Mouse (Mus musculus) megakaryocyte progenitor cell, adult 5-6 weeks (primary cell): Measurements from ENCODE around the gene Nop2. TPM values are rescaled to one million over a fixed set of nuclear protein-coding genes. Genes with fewer than 3 reads are reported as not detected.

Experiments
- ATAC-seq: replicated peaks from 2 replicates; pipeline ENCODE4 v1.8.0; 2016; ENCODE audit warnings: mild to moderate bottlenecking, moderate TSS enrichment, inconsistent platforms; ENCODE audit not compliant: poor library complexity
- total RNA-seq, 2 experiments: library from RNA; stranded (forward) in 1 of 2; stranded (reverse) in 1 of 2; fragments of 157-497, 149-512 nt in 1 of 2; fragments of 200-1000 nt in 1 of 2; gene quantifications; 2 replicates each; pipeline versions ENCODE4 v1.2.3 to v1.2.4; 2015 to 2017

The Nop2 gene
- total RNA-seq, 2 experiments from 2014 or later = 42.8 to 83.8 TPM

DNA sequence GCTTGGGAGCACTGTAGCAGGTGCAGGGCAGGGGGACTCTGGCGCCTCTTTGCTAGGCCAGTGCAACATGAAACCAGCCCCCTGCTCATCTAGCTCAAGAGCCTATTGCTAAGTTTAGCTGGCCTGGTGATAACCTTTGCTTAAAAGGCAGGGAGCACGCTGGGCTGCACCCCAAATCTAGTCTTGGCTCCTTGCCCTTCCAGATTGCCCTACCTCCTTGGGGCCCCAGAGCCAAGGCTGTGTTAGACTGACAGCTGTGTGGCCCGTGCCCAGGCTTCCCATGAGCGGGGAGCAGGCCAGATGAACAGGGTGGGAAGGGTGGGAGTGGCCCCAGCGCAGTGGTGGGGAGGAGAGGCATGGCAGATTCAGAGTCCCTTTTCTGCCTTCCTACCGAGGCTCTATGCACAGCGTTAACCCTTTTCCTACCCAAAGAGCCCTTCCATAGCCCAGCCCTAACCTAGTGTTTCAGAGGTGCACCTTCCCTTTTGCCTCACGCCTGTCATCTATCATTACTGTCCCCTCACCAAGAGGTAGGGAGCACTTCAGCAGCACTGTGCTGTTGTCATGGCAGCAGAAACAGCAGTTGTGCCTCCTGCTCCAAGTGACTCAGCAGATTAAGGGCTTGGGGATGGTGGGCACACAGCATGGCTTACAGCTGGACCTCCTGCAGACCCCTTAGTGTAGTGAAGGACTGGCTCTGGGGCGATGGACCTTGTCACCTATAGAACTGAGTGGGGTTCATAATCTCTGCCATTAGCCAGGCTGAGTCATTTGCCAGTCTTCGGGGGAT lies 35.3 kb downstream of the Nop2 start:
- ATAC-seq = 0 out of 2 replicates have a peak, but pooled peaks have one; percentile 3

DNA sequence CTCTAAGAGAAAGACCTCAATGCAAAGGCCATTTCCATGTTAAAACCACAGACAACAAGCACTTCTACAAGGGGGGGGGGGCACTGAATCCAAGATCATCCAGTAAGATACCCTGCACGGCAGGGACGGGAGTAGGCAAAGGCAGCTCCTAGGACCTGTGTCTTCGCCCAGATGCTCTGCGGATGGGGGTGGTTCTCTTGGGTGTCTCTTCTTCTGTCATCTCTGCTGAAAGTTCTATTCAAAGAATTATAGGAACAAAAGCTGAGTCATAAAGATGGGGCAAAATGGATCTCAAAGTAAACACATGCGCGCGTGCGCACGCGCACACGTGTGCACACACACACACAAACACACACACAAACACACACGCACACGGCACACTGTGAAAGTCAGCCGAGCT lies 36.4 kb downstream of the Nop2 start:
- ATAC-seq = no peak

DNA sequence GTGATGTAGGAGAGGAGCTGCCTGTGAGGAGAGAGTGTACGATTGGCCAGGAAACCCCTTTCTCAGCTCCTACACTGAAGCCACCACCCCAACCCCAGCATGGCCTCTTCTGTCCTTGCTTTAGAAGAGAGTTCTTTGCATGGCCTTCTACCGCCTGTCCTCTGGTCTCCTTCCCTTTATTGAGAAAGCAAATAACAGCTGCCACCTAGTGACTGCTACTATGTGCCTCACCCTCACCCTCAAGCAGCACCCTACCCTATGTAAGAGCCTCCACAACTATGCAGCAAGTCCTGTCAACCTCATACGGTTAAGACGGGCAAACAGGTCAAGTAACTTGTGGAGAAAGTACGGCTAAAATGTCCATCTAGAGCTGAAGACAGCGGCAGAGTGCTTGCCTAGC lies 38.5 kb downstream of the Nop2 start:
- ATAC-seq = no peak

DNA sequence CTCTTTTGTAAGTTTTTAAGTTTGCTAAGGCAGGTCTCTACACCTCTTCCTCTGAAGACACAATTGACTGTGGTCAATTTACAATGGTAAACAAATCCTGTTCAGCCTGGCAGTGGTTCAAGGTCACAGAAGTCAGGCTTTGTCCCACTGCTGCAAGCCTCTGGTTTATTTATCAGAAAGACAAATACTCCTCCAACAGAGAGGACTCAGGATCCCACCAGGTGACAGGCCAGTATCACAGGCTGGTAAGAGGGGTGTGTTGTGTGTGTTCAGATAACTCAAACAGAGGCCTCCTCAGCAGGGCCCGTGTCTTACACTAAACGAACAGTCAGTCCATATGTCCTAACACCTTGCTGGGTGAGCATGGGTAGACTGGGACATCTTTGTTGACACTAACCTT lies 40.8 kb downstream of the Nop2 start:
- ATAC-seq = no peak

DNA sequence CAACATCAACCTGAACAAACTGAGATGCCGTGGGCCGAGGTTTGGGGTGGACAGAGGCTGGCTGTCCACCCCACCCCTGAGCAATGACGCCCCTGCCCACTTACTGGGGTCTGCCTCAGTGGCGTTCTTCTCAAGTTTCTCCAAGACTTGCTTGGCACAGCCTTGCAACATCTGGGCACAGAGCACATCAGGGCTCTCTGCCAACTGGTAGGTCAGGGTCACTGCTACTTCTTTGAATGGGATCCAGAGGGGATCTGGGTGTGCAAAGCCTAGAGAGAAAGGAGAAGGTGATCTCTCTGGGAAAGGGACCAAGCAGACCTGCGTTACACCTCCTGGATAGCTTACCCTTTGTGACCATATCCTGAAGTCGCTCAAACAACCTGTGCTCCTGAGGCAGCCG lies 41.5 kb downstream of the Nop2 start:
- ATAC-seq = no peak

DNA sequence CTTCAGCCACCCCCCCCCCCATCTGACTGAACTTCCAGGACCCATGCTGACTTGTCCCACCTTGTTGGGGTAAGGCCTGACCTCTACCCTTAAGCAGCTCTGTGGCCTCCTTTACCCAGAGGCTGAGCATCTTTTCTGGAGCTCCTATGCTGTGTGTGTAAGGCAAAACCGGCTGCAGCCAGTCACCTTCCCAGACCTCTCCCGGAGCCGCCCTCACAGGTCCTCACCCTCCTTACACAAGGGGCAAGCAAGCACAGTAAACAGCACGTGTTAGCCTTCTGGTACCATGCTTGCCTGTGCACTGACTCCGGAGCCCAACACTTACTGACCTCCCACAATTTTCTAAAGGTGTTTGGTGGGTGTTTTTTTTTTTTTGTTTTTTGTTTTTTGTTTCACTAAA lies 43.8 kb downstream of the Nop2 start:
- no peak for ATAC-seq

DNA sequence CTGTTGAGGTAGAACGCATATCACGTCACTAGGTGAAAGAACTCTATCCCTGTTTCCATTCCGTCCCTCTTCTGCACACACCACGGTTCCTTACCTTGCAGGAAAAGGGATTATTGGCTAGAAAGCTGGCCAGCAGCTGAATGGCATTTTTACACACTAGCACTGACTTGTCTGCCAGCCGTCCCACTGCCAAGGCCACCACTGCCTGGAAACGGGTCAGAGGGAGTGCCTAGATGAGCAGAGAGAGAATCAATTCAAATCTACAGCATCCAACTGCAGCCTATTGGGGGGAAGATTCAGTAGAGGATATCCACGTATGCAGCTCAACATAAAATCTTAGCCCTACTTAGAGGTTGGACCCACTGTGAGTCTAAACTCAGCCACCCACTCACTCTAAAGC lies 47.9 kb downstream of the Nop2 start:
- no peak for ATAC-seq

DNA sequence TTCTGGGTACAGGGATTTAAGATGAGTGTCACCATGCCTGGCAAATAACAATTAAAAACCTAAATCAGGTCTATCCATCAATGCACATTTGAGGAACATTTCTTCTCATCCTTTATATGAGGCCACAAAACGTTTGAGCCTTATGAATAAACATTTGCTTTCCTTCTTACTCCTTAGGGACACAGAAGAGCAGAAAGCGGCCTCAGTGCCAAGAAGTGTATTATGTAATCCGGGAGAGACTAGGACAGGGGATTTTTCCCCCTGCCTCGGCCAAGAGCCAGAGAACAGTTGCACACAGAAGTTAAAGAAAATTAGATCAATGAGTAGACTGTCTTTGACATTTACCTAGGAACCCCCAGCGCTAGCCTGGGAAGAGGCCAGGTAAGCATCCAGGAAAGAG lies 50.4 kb downstream of the Nop2 start:
- no peak for ATAC-seq

DNA sequence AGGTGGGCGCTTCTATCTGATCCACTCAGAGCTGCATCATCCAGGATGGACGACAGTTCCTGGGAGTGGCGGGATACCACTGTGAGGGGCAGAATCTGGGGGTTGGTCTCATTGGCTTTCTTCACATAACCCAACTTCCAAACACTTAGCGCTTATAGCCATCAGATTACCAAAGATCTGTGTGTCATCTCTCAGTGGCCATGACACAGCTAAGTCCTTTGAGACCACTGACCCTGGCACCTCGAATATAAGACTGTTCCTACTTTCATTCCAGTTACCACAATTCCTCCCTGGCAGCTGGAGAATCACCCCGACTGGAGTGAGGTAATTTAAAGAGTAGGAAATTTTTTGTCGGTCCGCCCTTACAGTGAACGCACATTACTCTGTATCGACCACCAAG lies 54.5 kb downstream of the Nop2 start:
- ATAC-seq = no peak

DNA sequence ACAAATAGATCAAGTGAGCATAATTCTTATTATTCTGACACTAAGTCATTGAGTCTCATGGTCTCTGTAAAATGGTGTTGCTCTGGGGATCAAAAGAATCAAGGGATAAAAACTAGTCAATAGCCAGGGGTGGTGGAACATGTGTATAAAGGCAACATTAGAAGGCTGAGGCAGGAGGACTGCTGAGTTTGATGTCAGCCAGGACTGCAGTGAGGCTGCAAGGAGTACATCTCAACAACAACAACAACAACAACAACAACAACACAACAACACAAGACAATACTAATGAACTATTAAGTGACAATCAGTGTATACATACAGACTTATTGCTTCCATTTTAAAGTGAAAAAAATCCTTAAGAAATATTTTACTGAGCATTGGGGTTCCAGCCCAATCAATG lies 59.1 kb downstream of the Nop2 start:
- no peak for ATAC-seq

DNA sequence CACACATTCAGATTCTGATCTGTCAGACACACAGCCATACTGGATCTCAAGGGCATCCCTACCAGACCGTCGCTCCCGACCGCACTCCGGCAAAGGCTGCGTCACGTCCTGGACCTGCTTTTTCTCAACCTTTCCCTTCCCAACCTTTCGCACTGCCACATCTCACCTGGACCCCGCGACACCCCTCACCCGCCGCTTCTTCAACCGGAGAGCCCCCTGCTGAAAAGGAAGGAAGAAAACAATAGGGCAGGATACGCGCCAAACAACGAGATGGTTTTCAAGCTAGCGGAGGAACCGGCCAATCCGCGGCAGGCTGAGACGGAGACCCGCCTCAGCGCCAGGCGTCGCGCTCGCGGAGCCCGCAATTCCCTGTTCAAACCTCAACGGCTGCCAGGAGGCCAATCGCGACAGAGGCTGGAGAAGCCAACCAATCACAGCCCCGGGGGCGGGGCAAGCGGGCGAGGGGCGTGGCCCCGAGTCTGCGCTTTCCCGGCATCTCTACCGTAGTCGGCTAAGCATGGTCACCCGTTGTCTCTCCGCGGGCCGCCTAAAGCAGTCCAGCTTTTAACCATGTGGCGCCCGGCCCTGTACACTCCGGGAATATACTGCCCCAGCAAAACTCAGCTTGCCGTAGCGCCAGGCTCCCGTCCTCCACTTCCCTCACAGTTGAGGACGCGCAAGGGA lies 59.8 kb downstream of the Nop2 start, which contains the start of the genes Ncapd2 and Mrpl51:
Gene Ncapd2, minus strand, starts transcription at position 370 of the 684 bp plus-strand sequence.
Gene Mrpl51, plus strand, starts transcription at position 470 of the 684 bp plus-strand sequence.
- ATAC-seq = peak; percentile 89

DNA sequence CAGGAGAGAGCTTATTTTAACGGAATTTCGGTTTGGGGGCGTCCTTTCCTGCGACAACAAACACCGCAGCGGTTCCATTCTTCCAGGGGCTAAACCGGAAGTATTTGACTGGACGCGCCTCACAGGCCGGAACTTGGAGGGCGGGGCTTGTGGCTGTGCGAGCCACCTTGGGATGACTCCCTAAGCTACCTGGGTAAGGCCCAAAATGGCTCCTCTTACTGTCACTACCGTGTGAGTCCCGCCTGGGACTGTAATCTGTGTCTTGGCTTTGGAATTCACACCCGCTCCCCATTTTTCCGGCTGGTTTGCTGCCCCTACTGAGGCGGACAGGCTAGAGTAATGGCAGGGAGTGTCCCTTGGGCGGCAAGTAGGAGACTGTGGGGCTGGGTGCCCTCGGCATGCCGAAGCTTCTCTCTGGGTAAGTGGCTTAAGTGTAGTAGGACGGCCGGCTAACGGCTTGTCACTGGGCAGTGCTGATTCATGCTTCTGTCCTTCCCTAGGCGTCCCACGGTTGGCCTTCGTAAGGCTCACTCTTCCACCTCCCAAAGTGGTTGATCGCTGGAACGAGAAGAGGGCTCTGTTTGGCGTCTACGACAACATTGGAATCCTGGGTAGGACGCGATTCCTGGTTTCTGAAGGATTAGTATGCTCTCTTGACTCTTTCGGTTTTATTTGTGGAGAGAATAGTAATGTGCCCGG lies 60.5 kb downstream of the Nop2 start:
- ATAC-seq = peak; percentile 80

DNA sequence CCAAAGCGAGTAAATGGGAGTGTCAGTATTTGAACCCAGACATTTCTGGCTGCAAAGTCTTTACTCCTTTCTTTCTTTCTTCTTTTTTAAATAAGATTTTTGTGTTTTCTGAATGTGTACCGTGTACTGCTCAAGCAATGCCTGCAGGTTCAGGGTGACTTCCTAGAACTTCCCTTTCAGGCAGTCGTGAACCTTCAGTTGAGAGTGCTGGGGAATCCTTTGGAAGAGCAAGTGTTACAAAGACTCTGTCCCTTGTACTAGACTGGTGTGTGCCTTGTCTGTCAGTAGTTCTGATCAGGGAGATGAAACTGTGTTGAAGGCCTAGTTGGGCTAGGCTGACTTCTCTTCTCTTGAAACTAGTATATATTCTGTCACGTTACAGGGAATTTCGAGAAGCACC lies 61.1 kb downstream of the Nop2 start:
- ATAC-seq = no peak

DNA sequence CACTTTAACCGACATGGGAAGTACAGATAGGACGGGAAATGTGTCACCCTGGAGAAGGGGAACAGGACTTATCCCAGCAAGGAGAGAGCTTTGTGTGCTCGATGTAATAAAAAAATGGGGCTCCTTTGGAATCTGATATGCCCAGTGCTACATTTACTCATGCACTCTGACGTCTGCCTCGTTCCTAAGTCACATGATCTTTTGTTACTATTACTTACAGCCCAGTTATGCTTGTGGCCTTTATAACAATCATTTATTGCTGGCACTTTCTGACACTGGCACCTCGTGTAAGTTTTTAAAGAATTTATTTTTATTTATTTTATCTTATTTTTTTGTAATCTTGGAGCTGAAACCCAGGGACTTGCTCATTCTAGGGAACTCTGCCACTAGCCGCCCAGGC lies 61.7 kb downstream of the Nop2 start:
- ATAC-seq = no peak

Other genes starting within 250 kb of the Nop2 start
- gene Cd4, start 243.7 kb upstream of the Nop2 start, total RNA-seq (2015) = 0.42 and 1.0 TPM in 2 replicates
- gene Cd4, start 243.7 kb upstream of the Nop2 start, total RNA-seq (2017) = 0.08 and 1.0 TPM in 2 replicates
- 0.81 and 1.3 TPM in 2 replicates for gene Lag3, start 220.2 kb upstream of the Nop2 start, total RNA-seq (2015)
- 0.08 and 1.0 TPM in 2 replicates for gene Lag3, start 220.2 kb upstream of the Nop2 start, total RNA-seq (2017)
- 15.9 and 18.8 TPM in 2 replicates for gene Ptms, start 211.8 kb upstream of the Nop2 start, total RNA-seq (2015)
- 14.0 and 26.1 TPM in 2 replicates for gene Ptms, start 211.8 kb upstream of the Nop2 start, total RNA-seq (2017)
- 71.3 and 82.7 TPM in 2 replicates for gene Mlf2, start 200.5 kb upstream of the Nop2 start, total RNA-seq (2015)
- gene Mlf2, start 200.5 kb upstream of the Nop2 start, total RNA-seq (2017) = 57.0 and 58.8 TPM in 2 replicates
- gene Cops7a, start 166.4 kb upstream of the Nop2 start, total RNA-seq (2015) = 86.3 and 90.2 TPM in 2 replicates
- gene Cops7a, start 166.4 kb upstream of the Nop2 start, total RNA-seq (2017) = 56.1 and 61.8 TPM in 2 replicates
- 0.15 TPM in 1 of 2 replicates, not detected in the other for gene Pianp, start 135.2 kb upstream of the Nop2 start, total RNA-seq (2015)
- gene Pianp, start 135.2 kb upstream of the Nop2 start, total RNA-seq (2017) = not detected in 2 replicates
- gene Zfp384, start 122.8 kb upstream of the Nop2 start, total RNA-seq (2015) = 67.9 and 69.9 TPM in 2 replicates
- 26.2 and 29.3 TPM in 2 replicates for gene Zfp384, start 122.8 kb upstream of the Nop2 start, total RNA-seq (2017)
- 22.8 and 25.2 TPM in 2 replicates for gene Ing4, start 92.1 kb upstream of the Nop2 start, total RNA-seq (2015)
- gene Ing4, start 92.1 kb upstream of the Nop2 start, total RNA-seq (2017) = 44.4 and 49.8 TPM in 2 replicates
- gene Acrbp, start 82.2 kb upstream of the Nop2 start, total RNA-seq (2015) = 8.1 and 9.5 TPM in 2 replicates
- 3.6 and 5.8 TPM in 2 replicates for gene Acrbp, start 82.2 kb upstream of the Nop2 start, total RNA-seq (2017)
- gene Lpar5, start 64.0 kb upstream of the Nop2 start, total RNA-seq (2015) = 6.7 and 10.6 TPM in 2 replicates
- gene Lpar5, start 64.0 kb upstream of the Nop2 start, total RNA-seq (2017) = 3.5 and 6.7 TPM in 2 replicates
- gene Chd4, start 35.9 kb upstream of the Nop2 start, total RNA-seq (2015) = 85.7 and 91.6 TPM in 2 replicates
- 299 and 375 TPM in 2 replicates for gene Chd4, start 35.9 kb upstream of the Nop2 start, total RNA-seq (2017)
- gene Iffo1, start 13.3 kb downstream of the Nop2 start, total RNA-seq (2015) = 14.3 and 18.1 TPM in 2 replicates
- gene Iffo1, start 13.3 kb downstream of the Nop2 start, total RNA-seq (2017) = 14.2 and 15.7 TPM in 2 replicates
- 3,979 and 4,068 TPM in 2 replicates for gene Gapdh, start 34.6 kb downstream of the Nop2 start, total RNA-seq (2015)
- 1,418 and 1,569 TPM in 2 replicates for gene Gapdh, start 34.6 kb downstream of the Nop2 start, total RNA-seq (2017)
- gene Ncapd2, start 59.8 kb downstream of the Nop2 start, total RNA-seq (2015) = 205 and 228 TPM in 2 replicates
- 207 and 256 TPM in 2 replicates for gene Ncapd2, start 59.8 kb downstream of the Nop2 start, total RNA-seq (2017)
- 144 and 171 TPM in 2 replicates for gene Mrpl51, start 59.9 kb downstream of the Nop2 start, total RNA-seq (2015)
- 128 and 156 TPM in 2 replicates for gene Mrpl51, start 59.9 kb downstream of the Nop2 start, total RNA-seq (2017)
- gene Vamp1, start 83.6 kb downstream of the Nop2 start, total RNA-seq (2015) = 10.1 and 15.5 TPM in 2 replicates
- gene Vamp1, start 83.6 kb downstream of the Nop2 start, total RNA-seq (2017) = 6.2 and 9.1 TPM in 2 replicates
- 5.2 and 7.4 TPM in 2 replicates for gene Tapbpl, start 100.0 kb downstream of the Nop2 start, total RNA-seq (2015)
- gene Tapbpl, start 100.0 kb downstream of the Nop2 start, total RNA-seq (2017) = 16.2 and 18.6 TPM in 2 replicates
- gene Cd27, start 105.1 kb downstream of the Nop2 start, total RNA-seq (2015) = 44.7 and 60.2 TPM in 2 replicates
- gene Cd27, start 105.1 kb downstream of the Nop2 start, total RNA-seq (2017) = 28.9 and 41.9 TPM in 2 replicates
- gene Tuba3a, start 154.1 kb downstream of the Nop2 start, total RNA-seq (2015) = not detected in 2 replicates
- not detected in 2 replicates for gene Tuba3a, start 154.1 kb downstream of the Nop2 start, total RNA-seq (2017)
- 17.5 and 18.7 TPM in 2 replicates for gene Ltbr, start 182.0 kb downstream of the Nop2 start, total RNA-seq (2015)
- 28.2 and 43.7 TPM in 2 replicates for gene Ltbr, start 182.0 kb downstream of the Nop2 start, total RNA-seq (2017)
- 21.8 and 22.9 TPM in 2 replicates for gene Scnn1a, start 188.8 kb downstream of the Nop2 start, total RNA-seq (2015)
- gene Scnn1a, start 188.8 kb downstream of the Nop2 start, total RNA-seq (2017) = 0.75 and 1.7 TPM in 2 replicates
- gene Tnfrsf1a, start 217.5 kb downstream of the Nop2 start, total RNA-seq (2015) = 56.9 and 61.8 TPM in 2 replicates
- gene Tnfrsf1a, start 217.5 kb downstream of the Nop2 start, total RNA-seq (2017) = 56.6 and 57.1 TPM in 2 replicates
- not detected in 2 replicates for gene Plekhg6, start 248.9 kb downstream of the Nop2 start, total RNA-seq (2015)
- gene Plekhg6, start 248.9 kb downstream of the Nop2 start, total RNA-seq (2017) = not detected in 2 replicates